Comparison of ENCODE assay signal across 8 mouse cellular contexts in genomic region chr19:8965771-8966170, GRCm38 (mm10). TPM values are rescaled to one million over a fixed set of nuclear protein-coding genes. Genes with fewer than 3 reads are reported as not detected.
DNase-seq lines count a peak whose midpoint lies in the region; ATAC-seq and TF ChIP-seq lines count a peak whose summit lies in the region.

No protein-coding gene starts in this region.

- peak overlapping the region; percentile 47 for H3K4me2 ChIP-seq in kidney, embryonic 14.5 days (replicated peaks; ENCODE audit: low read depth, low read length)
- peak overlapping the region; percentile 82 for H3K4me2 ChIP-seq in forebrain, embryonic 13.5 days
- peak overlapping the region; percentile 89 for H3K4me2 ChIP-seq in kidney, embryonic 16.5 days (replicated peaks; ENCODE audit: low read depth, low read length)
- no peak overlapping the region for H3K4me2 ChIP-seq in midbrain, postnatal 0 days (ENCODE audit: low read depth, low read length, poor library complexity, severe bottlenecking)

- TF ChIP-seq POLR2A in kidney, adult 2 months (IDR thresholded peaks at IDR 0.05; ENCODE audit: low read depth, low read length): no peak

- TF ChIP-seq CTCF in kidney, adult 2 months (conservative IDR thresholded peaks at IDR 0.05; ENCODE audit: insufficient read depth, insufficient read length, low read depth, low read length): no peak
- no peak for TF ChIP-seq CTCF in midbrain, postnatal 0 days (IDR thresholded peaks at IDR 0.05)

- peaks cover 73% of the 10 kb centered on the region for H3K36me3 ChIP-seq in kidney, embryonic 14.5 days (ENCODE audit: control insufficient read depth, insufficient read depth, low read length)
- peaks cover 2% of the 10 kb centered on the region; the same call in 1 of the 2 replicates for H3K36me3 ChIP-seq in kidney, adult 2 months (ENCODE audit: control insufficient read depth, insufficient read depth, low read length)
- peaks cover 75% of the 10 kb centered on the region for H3K36me3 ChIP-seq in forebrain, embryonic 13.5 days (ENCODE audit: poor library complexity, severe bottlenecking)
- peaks cover 65% of the 10 kb centered on the region for H3K36me3 ChIP-seq in kidney, embryonic 16.5 days (ENCODE audit: insufficient read depth, low read length)
- peaks cover 58% of the 10 kb centered on the region for H3K36me3 ChIP-seq in midbrain, postnatal 0 days (ENCODE audit: insufficient read depth, low read length)

- WGBS in kidney, embryonic 14.5 days: 74% methylated on average over 8 of the region's 8 CpGs
- WGBS in kidney, adult 2 months: 53% methylated on average over 8 of the region's 8 CpGs
- 83% methylated on average over 8 of the region's 8 CpGs for WGBS in forebrain, embryonic 13.5 days
- 80% methylated on average over 8 of the region's 8 CpGs for WGBS in kidney, embryonic 16.5 days
- WGBS in midbrain, postnatal 0 days: 87% methylated on average over 8 of the region's 8 CpGs

- H3K4me3 ChIP-seq in kidney, embryonic 14.5 days (ENCODE audit: low read length): peak overlapping the region; percentile 72
- no peak overlapping the region for H3K4me3 ChIP-seq in kidney, adult 2 months (ENCODE audit: insufficient read depth, low read depth, low read length)
- peak overlapping the region; percentile 73 for H3K4me3 ChIP-seq in forebrain, embryonic 13.5 days
- H3K4me3 ChIP-seq in kidney, embryonic 16.5 days (ENCODE audit: low read length): peak overlapping the region; percentile 98
- no peak overlapping the region for H3K4me3 ChIP-seq in midbrain, postnatal 0 days (ENCODE audit: low read depth, low read length)

- H3K27ac ChIP-seq in kidney, embryonic 14.5 days (ENCODE audit: low read depth, low read length): peak overlapping the region; percentile 87
- no peak overlapping the region for H3K27ac ChIP-seq in kidney, adult 2 months (ENCODE audit: insufficient read depth, low read depth, low read length)
- H3K27ac ChIP-seq in forebrain, embryonic 13.5 days: peak overlapping the region; percentile 84; the same call in 1 of the 2 replicates
- peak overlapping the region; percentile 98 for H3K27ac ChIP-seq in kidney, embryonic 16.5 days (ENCODE audit: low read length)
- peak overlapping the region; percentile 76; the same call in 1 of the 2 replicates for H3K27ac ChIP-seq in midbrain, postnatal 0 days (ENCODE audit: low read depth, low read length)

- H3K9me3 ChIP-seq in kidney, embryonic 14.5 days (ENCODE audit: control insufficient read depth, low read length): no peaks in the 10 kb centered on the region
- H3K9me3 ChIP-seq in forebrain, embryonic 13.5 days (replicated peaks): no peaks in the 10 kb centered on the region
- no peaks in the 10 kb centered on the region for H3K9me3 ChIP-seq in kidney, embryonic 16.5 days (ENCODE audit: low read length)
- no peaks in the 10 kb centered on the region for H3K9me3 ChIP-seq in midbrain, postnatal 0 days (ENCODE audit: low read length)

- no peaks in the 10 kb centered on the region for H3K27me3 ChIP-seq in kidney, embryonic 14.5 days (ENCODE audit: control insufficient read depth, insufficient read depth, low read length)
- no peaks in the 10 kb centered on the region for H3K27me3 ChIP-seq in kidney, adult 2 months (replicated peaks; ENCODE audit: control insufficient read depth, insufficient read depth, low read length)
- H3K27me3 ChIP-seq in forebrain, embryonic 13.5 days: no peaks in the 10 kb centered on the region
- no peaks in the 10 kb centered on the region for H3K27me3 ChIP-seq in kidney, embryonic 16.5 days (ENCODE audit: insufficient read depth, low read length)
- H3K27me3 ChIP-seq in midbrain, postnatal 0 days (ENCODE audit: insufficient read depth, low read length): no peaks in the 10 kb centered on the region

- no peak for ATAC-seq in kidney, embryonic 14.5 days (ENCODE audit: low FRiP score, low TSS enrichment)
- no peak for ATAC-seq in forebrain, embryonic 13.5 days
- no peak for ATAC-seq in kidney, embryonic 16.5 days (ENCODE audit: low FRiP score, low TSS enrichment)
- no peak for ATAC-seq in midbrain, postnatal 0 days (ENCODE audit: low FRiP score)

- no peak for DNase-seq in kidney, adult 2 months
- peak; percentile 65 for DNase-seq in NIH3T3 (ENCODE audit: low read depth)
- no peak for DNase-seq in midbrain, postnatal 0 days (ENCODE audit: low spot score)
- DNase-seq in frontal cortex, postnatal 36 days (ENCODE audit: low spot score in 2 of 2): no peak
- no peak for DNase-seq in layer of hippocampus, postnatal 36 days

- H3K4me1 ChIP-seq in kidney, embryonic 14.5 days (ENCODE audit: control insufficient read depth, insufficient read depth, low read length): peaks cover 4% of the 10 kb centered on the region; the same call in 1 of the 2 replicates
- peaks cover 4% of the 10 kb centered on the region; the same call in 1 of the 2 replicates for H3K4me1 ChIP-seq in kidney, adult 2 months (ENCODE audit: control insufficient read depth, insufficient read depth, low read length)
- H3K4me1 ChIP-seq in forebrain, embryonic 13.5 days: peaks cover 25% of the 10 kb centered on the region
- H3K4me1 ChIP-seq in kidney, embryonic 16.5 days (ENCODE audit: insufficient read depth, low read length): peaks cover 23% of the 10 kb centered on the region
- H3K4me1 ChIP-seq in midbrain, postnatal 0 days (ENCODE audit: insufficient read depth, low read length): no peaks in the 10 kb centered on the region

- H3K9ac ChIP-seq in kidney, embryonic 14.5 days (ENCODE audit: low read depth, low read length): peak overlapping the region; percentile 62; the same call in 1 of the 2 replicates
- peak overlapping the region; percentile 53; the same call in 1 of the 2 replicates for H3K9ac ChIP-seq in forebrain, embryonic 13.5 days
- H3K9ac ChIP-seq in kidney, embryonic 16.5 days (replicated peaks; ENCODE audit: low read length): peak overlapping the region; percentile 84
- H3K9ac ChIP-seq in midbrain, postnatal 0 days (replicated peaks; ENCODE audit: low read length, poor library complexity, severe bottlenecking): no peak overlapping the region

RNA-seq across cellular contexts. Expression of gene Eef1g, which starts 1.1 kb away (rescaled TPM):
- polyA plus RNA-seq in kidney, embryonic 14.5 days (2014; fragmentation: Nextera tagmentation; extraction: Ambion mirVana): 479 and 516 TPM in 2 replicates
- 203 and 236 TPM in 2 replicates for polyA plus RNA-seq in kidney, adult 2 months (2012; rRNA removed)
- 369 and 373 TPM in 2 replicates for polyA plus RNA-seq in forebrain, embryonic 13.5 days (2015; fragmentation: Nextera tagmentation; extraction: Ambion mirVana)
- polyA plus RNA-seq in kidney, embryonic 16.5 days (2015; fragmentation: Nextera tagmentation; extraction: Ambion mirVana): 436 and 455 TPM in 2 replicates
- 496 and 583 TPM in 2 replicates for total RNA-seq in midbrain, postnatal 0 days (2014; rRNA removed)
- polyA plus RNA-seq in midbrain, postnatal 0 days (2015; fragmentation: Nextera tagmentation; extraction: Ambion mirVana): 258 and 265 TPM in 2 replicates
- 100 to 1,000 TPM; 233 to 254 TPM for total RNA-seq in layer of hippocampus, postnatal 36 days (2021)

RNA-seq across cellular contexts. Expression of gene Tut1, which starts 12.1 kb away (rescaled TPM):
- polyA plus RNA-seq in kidney, embryonic 14.5 days (2014; fragmentation: Nextera tagmentation; extraction: Ambion mirVana): 25.1 and 31.7 TPM in 2 replicates
- polyA plus RNA-seq in kidney, adult 2 months (2012; rRNA removed): 14.1 and 14.3 TPM in 2 replicates
- 35.3 and 36.7 TPM in 2 replicates for polyA plus RNA-seq in forebrain, embryonic 13.5 days (2015; fragmentation: Nextera tagmentation; extraction: Ambion mirVana)
- polyA plus RNA-seq in kidney, embryonic 16.5 days (2015; fragmentation: Nextera tagmentation; extraction: Ambion mirVana): 36.0 and 38.3 TPM in 2 replicates
- 18.1 and 19.0 TPM in 2 replicates for total RNA-seq in midbrain, postnatal 0 days (2014; rRNA removed)
- polyA plus RNA-seq in midbrain, postnatal 0 days (2015; fragmentation: Nextera tagmentation; extraction: Ambion mirVana): 15.1 and 18.4 TPM in 2 replicates
- 10 to 100 TPM; 19.6 to 19.7 TPM for total RNA-seq in layer of hippocampus, postnatal 36 days (2021)

RNA-seq across cellular contexts. Expression of gene Ahnak, which starts 23.3 kb away (rescaled TPM):
- 7.0 and 10.0 TPM in 2 replicates for polyA plus RNA-seq in kidney, embryonic 14.5 days (2014; fragmentation: Nextera tagmentation; extraction: Ambion mirVana)
- polyA plus RNA-seq in kidney, adult 2 months (2012; rRNA removed): 11.9 TPM in 2 replicates
- 2.8 and 3.0 TPM in 2 replicates for polyA plus RNA-seq in forebrain, embryonic 13.5 days (2015; fragmentation: Nextera tagmentation; extraction: Ambion mirVana)
- 14.0 and 14.4 TPM in 2 replicates for polyA plus RNA-seq in kidney, embryonic 16.5 days (2015; fragmentation: Nextera tagmentation; extraction: Ambion mirVana)
- total RNA-seq in midbrain, postnatal 0 days (2014; rRNA removed): 13.0 and 19.2 TPM in 2 replicates
- 4.4 and 5.7 TPM in 2 replicates for polyA plus RNA-seq in midbrain, postnatal 0 days (2015; fragmentation: Nextera tagmentation; extraction: Ambion mirVana)
- 10 to 100 TPM; 14.5 to 24.0 TPM for total RNA-seq in layer of hippocampus, postnatal 36 days (2021)

RNA-seq across cellular contexts. Expression of gene Mta2, which starts 24.1 kb away (rescaled TPM):
- 45.3 and 67.2 TPM in 2 replicates for polyA plus RNA-seq in kidney, embryonic 14.5 days (2014; fragmentation: Nextera tagmentation; extraction: Ambion mirVana)
- 16.9 and 19.8 TPM in 2 replicates for polyA plus RNA-seq in kidney, adult 2 months (2012; rRNA removed)
- polyA plus RNA-seq in forebrain, embryonic 13.5 days (2015; fragmentation: Nextera tagmentation; extraction: Ambion mirVana): 178 and 180 TPM in 2 replicates
- 179 and 180 TPM in 2 replicates for polyA plus RNA-seq in kidney, embryonic 16.5 days (2015; fragmentation: Nextera tagmentation; extraction: Ambion mirVana)
- total RNA-seq in midbrain, postnatal 0 days (2014; rRNA removed): 64.3 and 65.6 TPM in 2 replicates
- 73.6 and 77.9 TPM in 2 replicates for polyA plus RNA-seq in midbrain, postnatal 0 days (2015; fragmentation: Nextera tagmentation; extraction: Ambion mirVana)
- 10 to 100 TPM; 54.7 to 60.7 TPM for total RNA-seq in layer of hippocampus, postnatal 36 days (2021)

RNA-seq across cellular contexts. Expression of gene Eml3, which starts 36.4 kb away (rescaled TPM):
- polyA plus RNA-seq in kidney, embryonic 14.5 days (2014; fragmentation: Nextera tagmentation; extraction: Ambion mirVana): 17.6 and 18.7 TPM in 2 replicates
- polyA plus RNA-seq in kidney, adult 2 months (2012; rRNA removed): 35.1 and 35.7 TPM in 2 replicates
- polyA plus RNA-seq in forebrain, embryonic 13.5 days (2015; fragmentation: Nextera tagmentation; extraction: Ambion mirVana): 8.9 and 9.6 TPM in 2 replicates
- polyA plus RNA-seq in kidney, embryonic 16.5 days (2015; fragmentation: Nextera tagmentation; extraction: Ambion mirVana): 33.2 and 34.1 TPM in 2 replicates
- 6.3 and 9.3 TPM in 2 replicates for total RNA-seq in midbrain, postnatal 0 days (2014; rRNA removed)
- 8.7 and 9.0 TPM in 2 replicates for polyA plus RNA-seq in midbrain, postnatal 0 days (2015; fragmentation: Nextera tagmentation; extraction: Ambion mirVana)
- total RNA-seq in layer of hippocampus, postnatal 36 days (2021): 10 to 100 TPM; 10.9 to 11.8 TPM

Comparison
In these comparisons a context has a peak if more than half of its experiments do, and no peak if none do; other contexts are left out.
1. H3K4me3 ChIP-seq: peak in kidney, embryonic 14.5 days (single experiment), forebrain, embryonic 13.5 days (single experiment) and kidney, embryonic 16.5 days (single experiment); none in kidney, adult 2 months (single experiment) and midbrain, postnatal 0 days (single experiment).